Mouse (Mus musculus) midbrain, embryonic 10.5 days (tissue): ENCODE results near the gene Disp2. TPM values are rescaled to one million over a fixed set of nuclear protein-coding genes. Genes with fewer than 3 reads are reported as not detected.

Experiments
- DNase-seq: peaks from one replicate; pipeline ENCODE4 v3.0.0-alpha.2; 2017; ENCODE audit warnings: low spot score
- H3K27ac ChIP-seq: fragments of 300-500 bp; sonication (generic); replicated peaks from 2 replicates; pipeline ENCODE4 v1.5.1; 2016; ENCODE audit warnings: mild to moderate bottlenecking
- H3K27me3 ChIP-seq: fragments of 300-500 bp; sonication (generic); 2 replicates; pipeline ENCODE4 v1.6.1; 2016; ENCODE audit warnings: low read depth, mild to moderate bottlenecking; ENCODE audit not compliant: poor library complexity, severe bottlenecking
- H3K36me3 ChIP-seq: fragments of 300-500 bp; sonication (generic); 2 replicates; pipeline ENCODE4 v1.6.1; 2016; ENCODE audit warnings: mild to moderate bottlenecking, moderate library complexity
- H3K4me1 ChIP-seq: fragments of 300-500 bp; sonication (generic); 2 replicates; pipeline ENCODE4 v1.6.1; 2016
- H3K4me3 ChIP-seq: fragments of 300-500 bp; sonication (generic); 2 replicates; pipeline ENCODE4 v1.5.1; 2016; ENCODE audit warnings: mild to moderate bottlenecking, moderate library complexity
- H3K9me3 ChIP-seq: fragments of 300-500 bp; sonication (generic); replicated peaks from 2 replicates; pipeline ENCODE4 v1.6.1; 2016; ENCODE audit warnings: mild to moderate bottlenecking
- WGBS: fragments of 180-500 bp; shearing (Covaris S2); methylation state at CpG from one replicate; pipeline ENCODE4 v1.1.7; 2016; 5-methylcytosine and 5-hydroxymethylcytosine counted together
- polyA plus RNA-seq: library from polyadenylated mRNA; unstranded; fragments of >200 nt; fragmentation: Nextera tagmentation; extraction: Ambion mirVana; gene quantifications from 2 replicates; pipeline ENCODE4 v1.2.1, GENCODE M21; 2016

Gene Disp2
- polyA plus RNA-seq, 1 experiment from 2014 or later = 3.1 TPM

GRCm38 (mm10) chr2:118838330-118838729, 58.8 kb downstream of the Disp2 start:
- Histone ChIP-seq H3K27ac (no peak overlapping the region), H3K9me3 (no peaks in the 10 kb centered on the region), H3K27me3 (no peaks in the 10 kb centered on the region), H3K4me1 (peaks cover 5% of the 10 kb centered on the region), H3K4me3 (no peak overlapping the region), H3K36me3 (peaks cover 30% of the 10 kb centered on the region)
- DNase-seq = no peak
- 48% methylated on average over 5 of the region's 5 CpGs for WGBS

DNA sequence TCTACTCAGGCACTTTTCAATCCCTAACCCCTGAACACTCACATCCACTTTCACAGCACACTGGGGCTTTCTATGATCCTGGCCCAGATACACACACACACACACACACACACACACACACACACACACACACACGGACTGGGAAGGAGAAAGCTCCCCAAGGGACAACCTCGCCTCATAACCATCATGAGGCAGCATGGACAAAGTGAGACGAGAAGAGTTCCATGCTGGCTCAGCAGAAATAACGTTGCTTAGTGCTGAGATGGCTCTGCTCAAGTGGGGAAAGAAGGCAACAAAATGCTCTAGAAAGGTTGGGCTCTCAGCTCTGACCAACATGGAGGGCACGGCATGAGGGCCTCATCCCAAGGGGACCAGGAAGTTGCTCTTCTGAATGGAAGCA, 61.7 kb downstream of the Disp2 start:
- no peak overlapping the region for H3K27ac ChIP-seq
- no peaks in the 10 kb centered on the region for H3K27me3 ChIP-seq
- peaks cover 2% of the 10 kb centered on the region for H3K36me3 ChIP-seq
- no peak for DNase-seq
- H3K4me3 ChIP-seq = no peak overlapping the region
- 82% methylated on average over 5 of the region's 5 CpGs for WGBS
- H3K9me3 ChIP-seq = no peaks in the 10 kb centered on the region
- peaks cover 5% of the 10 kb centered on the region for H3K4me1 ChIP-seq

DNA sequence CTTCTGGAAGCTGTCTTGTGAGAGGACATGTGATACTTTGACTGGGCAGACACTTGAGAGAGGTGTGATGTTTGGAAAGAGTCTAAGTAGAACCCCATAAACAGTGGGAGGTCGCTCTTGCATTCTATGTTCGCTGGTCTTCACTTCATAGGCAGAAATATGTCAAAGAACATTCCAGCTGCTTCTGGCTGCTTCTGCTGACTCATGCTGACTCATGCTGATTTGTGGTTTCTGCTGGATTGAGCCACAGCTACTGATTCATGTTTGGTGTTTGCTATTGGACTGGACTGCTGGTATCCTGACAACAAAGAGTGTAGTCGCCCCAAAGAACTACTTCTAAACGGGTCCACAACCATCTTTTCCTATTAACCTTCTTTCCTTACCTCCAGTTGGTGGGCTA, 62.3 kb downstream of the Disp2 start:
- WGBS = 87% methylated on average over 4 of the region's 4 CpGs
- H3K27ac ChIP-seq = no peak overlapping the region
- H3K4me1 ChIP-seq = peaks cover 5% of the 10 kb centered on the region
- H3K27me3 ChIP-seq = no peaks in the 10 kb centered on the region
- no peak overlapping the region for H3K4me3 ChIP-seq
- no peak for DNase-seq
- no peaks in the 10 kb centered on the region for H3K9me3 ChIP-seq
- no peaks in the 10 kb centered on the region for H3K36me3 ChIP-seq

- Histone ChIP-seq H3K4me1 (no peaks in the 10 kb centered on the region), H3K4me3 (no peak overlapping the region), H3K9me3 (no peaks in the 10 kb centered on the region), H3K27me3 (no peaks in the 10 kb centered on the region), H3K36me3 (no peaks in the 10 kb centered on the region), H3K27ac (no peak overlapping the region)
- DNase-seq = no peak
- 86% methylated on average over 3 of the region's 3 CpGs for WGBS
Observed at GRCm38 (mm10) chr2:118844427-118844826, 64.9 kb downstream of the Disp2 start.

- no peak for DNase-seq
- Histone ChIP-seq H3K27ac (no peak overlapping the region), H3K4me3 (no peak overlapping the region), H3K9me3 (no peaks in the 10 kb centered on the region), H3K36me3 (no peaks in the 10 kb centered on the region), H3K27me3 (no peaks in the 10 kb centered on the region), H3K4me1 (no peaks in the 10 kb centered on the region)
- WGBS = 72% methylated on average over 7 of the region's 7 CpGs
Observed at GRCm38 (mm10) chr2:118846246-118846645, 66.7 kb downstream of the Disp2 start.

DNA sequence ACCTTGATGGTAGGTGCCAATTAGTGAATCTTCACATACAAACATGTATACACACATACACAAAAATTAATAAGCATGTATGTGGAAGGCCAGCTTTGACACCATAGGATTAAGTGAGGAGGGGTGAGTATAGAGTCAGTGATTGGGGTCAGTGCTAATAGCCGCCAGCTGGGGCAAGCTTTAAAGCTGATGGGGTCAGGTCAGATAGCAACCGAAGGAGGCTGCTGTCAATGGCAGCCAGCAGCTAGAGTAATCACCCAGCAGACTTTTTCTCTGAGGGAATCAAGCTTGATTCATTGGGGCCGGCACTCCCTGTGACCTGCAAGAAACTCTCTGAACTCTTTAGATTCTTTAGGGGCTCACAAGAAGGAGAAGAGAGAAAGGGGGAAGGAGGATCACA, 72.2 kb downstream of the Disp2 start:
- H3K27ac ChIP-seq = no peak overlapping the region
- no peaks in the 10 kb centered on the region for H3K36me3 ChIP-seq
- no peaks in the 10 kb centered on the region for H3K27me3 ChIP-seq
- no peak overlapping the region for H3K4me3 ChIP-seq
- H3K9me3 ChIP-seq = no peaks in the 10 kb centered on the region
- WGBS = 23% methylated on average over 3 of the region's 3 CpGs
- H3K4me1 ChIP-seq = peaks cover 4% of the 10 kb centered on the region
- no peak for DNase-seq

Other genes with a start within 250 kb of the Disp2 start
- gene Bmf, start 230.0 kb upstream of the Disp2 start, polyA plus RNA-seq = 2.9 and 3.0 TPM in 2 replicates
- gene Bub1b, start 181.5 kb upstream of the Disp2 start, polyA plus RNA-seq = 146 and 150 TPM in 2 replicates
- gene Pak6, start 116.4 kb upstream of the Disp2 start, polyA plus RNA-seq = 0.26 and 0.99 TPM in 2 replicates
- not detected in 2 replicates for gene Ankrd63, start 75.8 kb upstream of the Disp2 start, polyA plus RNA-seq
- gene Plcb2, start 51.3 kb upstream of the Disp2 start, polyA plus RNA-seq = 0.09 and 0.34 TPM in 2 replicates
- 24.2 and 24.6 TPM in 2 replicates for gene Inafm2, start 34.0 kb upstream of the Disp2 start, polyA plus RNA-seq
- gene Ccdc9b, start 17.1 kb upstream of the Disp2 start, polyA plus RNA-seq = 0.42 and 1.1 TPM in 2 replicates
- not detected in 2 replicates for gene Phgr1, start 7.0 kb upstream of the Disp2 start, polyA plus RNA-seq
- 181 and 184 TPM in 2 replicates for gene Knstrn, start 34.3 kb downstream of the Disp2 start, polyA plus RNA-seq
- gene Ivd, start 82.2 kb downstream of the Disp2 start, polyA plus RNA-seq = 63.3 and 67.3 TPM in 2 replicates
- 3.8 and 3.9 TPM in 2 replicates for gene Bahd1, start 120.7 kb downstream of the Disp2 start, polyA plus RNA-seq
- 14.5 and 17.2 TPM in 2 replicates for gene Chst14, start 146.8 kb downstream of the Disp2 start, polyA plus RNA-seq
- gene Ccdc32, start 249.7 kb downstream of the Disp2 start, polyA plus RNA-seq = 21.9 and 22.4 TPM in 2 replicates